9 mouse cellular contexts compared by ENCODE assay signal in the genomic region with DNA sequence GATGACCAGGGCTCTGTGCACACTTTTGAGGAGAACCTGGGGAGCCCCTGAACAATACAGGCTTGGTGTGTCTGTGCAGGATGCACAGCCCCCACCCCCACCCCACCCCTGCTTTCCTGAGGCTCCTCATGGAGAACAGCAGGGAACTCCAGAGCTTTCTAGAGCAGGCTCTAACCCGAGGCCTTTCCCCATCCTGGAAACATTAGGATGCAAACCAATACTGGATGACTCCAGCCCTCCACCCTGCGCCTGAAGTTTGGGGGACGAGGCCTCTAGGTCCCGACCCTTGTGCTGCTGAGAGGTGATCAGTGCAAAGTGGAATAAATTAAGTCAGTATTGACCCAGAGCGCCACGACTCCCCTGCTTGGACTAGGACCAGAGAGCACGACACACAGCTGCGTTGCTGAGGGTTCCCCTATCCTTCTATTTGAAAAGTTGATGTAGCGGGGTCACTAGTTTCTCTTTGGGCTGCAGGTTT. TPM values are rescaled to one million over a fixed set of nuclear protein-coding genes. Genes with fewer than 3 reads are reported as not detected.
A peak's percentile ranks its signal among the peaks of the same experiment; 100 is the strongest.
DNase-seq lines count a peak whose midpoint lies in the region; ATAC-seq and TF ChIP-seq lines count a peak whose summit lies in the region.
"Had no signal": no experiment of that assay in that cellular context is flagged by ENCODE, and none has a peak within 500 bp of the region (broad histone marks: within the 10 kb centered on the region; RNA-seq: fewer than 3 reads in every experiment).

No protein-coding gene starts in this region.

- no peak for TF ChIP-seq POLR2A in heart, adult 2 months (IDR thresholded peaks at IDR 0.05; ENCODE audit: insufficient read depth, low read depth, low read length)

- H3K4me3 ChIP-seq in heart, embryonic 11.5 days (ENCODE audit: low read depth, low read length), result peak overlapping the region; percentile 35
- no peak overlapping the region for H3K4me3 ChIP-seq in heart, adult 2 months
- peak overlapping the region; percentile 91 for H3K4me3 ChIP-seq in E14TG2a.4 (replicated peaks; ENCODE audit: low read length)
- H3K4me3 ChIP-seq in forebrain, embryonic 14.5 days (ENCODE audit: low read depth, low read length), result peak overlapping the region; percentile 5
- H3K4me3 ChIP-seq in liver, embryonic 13.5 days (replicated peaks), result peak overlapping the region; percentile 35
- no peak overlapping the region for H3K4me3 ChIP-seq in layer of hippocampus, adult 2 months

- intact Hi-C loops in heart, adult 2 months (cut with DNase I), result loop anchor here (5.0 kb wide), 1 partner anchor 69 kb away; no protein-coding TSS in a partner anchor

- H3K27me3 ChIP-seq in heart, embryonic 11.5 days (ENCODE audit: control insufficient read depth, insufficient read depth, low read length), result peaks cover 100% of the 10 kb centered on the region
- H3K27me3 ChIP-seq in heart, adult 2 months (ENCODE audit: control insufficient read depth, insufficient read depth, low read length), result peaks cover 44% of the 10 kb centered on the region
- peaks cover 67% of the 10 kb centered on the region for H3K27me3 ChIP-seq in E14TG2a.4 (ENCODE audit: insufficient read depth, low read length)
- H3K27me3 ChIP-seq in forebrain, embryonic 14.5 days (replicated peaks; ENCODE audit: control insufficient read depth, insufficient read depth, low read length), result peaks cover 98% of the 10 kb centered on the region
- peaks cover 100% of the 10 kb centered on the region for H3K27me3 ChIP-seq in liver, embryonic 13.5 days

- H3K79me2 ChIP-seq in heart, adult 2 months (replicated peaks; ENCODE audit: control insufficient read depth, insufficient read depth, low read length), result no peaks in the 10 kb centered on the region

- H3K9me3 ChIP-seq in heart, embryonic 11.5 days (replicated peaks; ENCODE audit: control insufficient read depth, low read length), result no peaks in the 10 kb centered on the region
- H3K9me3 ChIP-seq in E14TG2a.4 (ENCODE audit: low read length), result no peaks in the 10 kb centered on the region
- H3K9me3 ChIP-seq in forebrain, embryonic 14.5 days (replicated peaks; ENCODE audit: control insufficient read depth, low read length), result no peaks in the 10 kb centered on the region
- H3K9me3 ChIP-seq in liver, embryonic 13.5 days (replicated peaks), result no peaks in the 10 kb centered on the region

- no peak for TF ChIP-seq EP300 in heart, adult 2 months (IDR thresholded peaks at IDR 0.05; ENCODE audit: insufficient read depth, low read depth, low read length)

- no peak for DNase-seq in heart, adult 2 months
- DNase-seq in forebrain, embryonic 14.5 days (ENCODE audit: low spot score), result peak; percentile 10
- DNase-seq in liver, embryonic 13.5 days, result no peak
- no peak for DNase-seq in layer of hippocampus, adult 2 months (ENCODE audit: low spot score in 2 of 2)
- DNase-seq in thymus, postnatal 36 days, result no peak
- DNase-seq: adrenal gland, adult 8-10 months had no signal

- no peaks in the 10 kb centered on the region for H3K36me3 ChIP-seq in heart, embryonic 11.5 days (ENCODE audit: control insufficient read depth, insufficient read depth, low read length)
- H3K36me3 ChIP-seq in heart, adult 2 months (ENCODE audit: control insufficient read depth, insufficient read depth, low read length), result no peaks in the 10 kb centered on the region
- peaks cover 50% of the 10 kb centered on the region for H3K36me3 ChIP-seq in E14TG2a.4 (ENCODE audit: insufficient read depth, low read length)
- H3K36me3 ChIP-seq in forebrain, embryonic 14.5 days (ENCODE audit: control insufficient read depth, insufficient read depth, low read length), result no peaks in the 10 kb centered on the region
- no peaks in the 10 kb centered on the region for H3K36me3 ChIP-seq in liver, embryonic 13.5 days

- no peak overlapping the region for H3K9ac ChIP-seq in heart, embryonic 11.5 days (ENCODE audit: low read depth, low read length)
- no peak overlapping the region for H3K9ac ChIP-seq in heart, adult 2 months (ENCODE audit: low read depth, low read length)
- no peak overlapping the region for H3K9ac ChIP-seq in forebrain, embryonic 14.5 days (ENCODE audit: low read length)
- H3K9ac ChIP-seq in liver, embryonic 13.5 days, result no peak overlapping the region

- no peak for ATAC-seq in heart, embryonic 11.5 days (replicated peaks; ENCODE audit: insufficient number of reproducible peaks, low FRiP score, low TSS enrichment)
- no peak for ATAC-seq in forebrain, embryonic 14.5 days
- ATAC-seq in liver, embryonic 13.5 days (ENCODE audit: low read depth), result no peak
- ATAC-seq in granulocyte monocyte progenitor cell, adult 5-6 weeks (replicated peaks; ENCODE audit: poor library complexity, severe bottlenecking), result no peak

- peak overlapping the region; percentile 64 for H3K4me2 ChIP-seq in heart, embryonic 11.5 days
- peak overlapping the region; percentile 28 for H3K4me2 ChIP-seq in forebrain, embryonic 14.5 days (ENCODE audit: low read length)
- peak overlapping the region; percentile 56 for H3K4me2 ChIP-seq in liver, embryonic 13.5 days

- peaks cover 40% of the 10 kb centered on the region for H3K4me1 ChIP-seq in heart, embryonic 11.5 days (ENCODE audit: control insufficient read depth, insufficient read depth, low read length)
- no peaks in the 10 kb centered on the region; the same call in 1 of the 2 replicates for H3K4me1 ChIP-seq in heart, adult 2 months (ENCODE audit: control insufficient read depth, insufficient read depth, low read length)
- peaks cover 85% of the 10 kb centered on the region for H3K4me1 ChIP-seq in E14TG2a.4 (replicated peaks; ENCODE audit: low read depth, low read length)
- H3K4me1 ChIP-seq in forebrain, embryonic 14.5 days (ENCODE audit: control insufficient read depth, insufficient read depth, low read length), result peaks cover 13% of the 10 kb centered on the region
- peaks cover 28% of the 10 kb centered on the region for H3K4me1 ChIP-seq in liver, embryonic 13.5 days (replicated peaks)

- WGBS in heart, embryonic 11.5 days (ENCODE audit: insufficient replicate concordance), result 12% methylated on average over 9 of the region's 9 CpGs
- WGBS in heart, adult 2 months, result 20% methylated on average over 9 of the region's 9 CpGs
- WGBS in forebrain, embryonic 14.5 days, result 2% methylated on average over 9 of the region's 9 CpGs
- 33% methylated on average over 9 of the region's 9 CpGs for WGBS in liver, embryonic 13.5 days (ENCODE audit: insufficient replicate concordance)

- no peak overlapping the region for H3K27ac ChIP-seq in heart, embryonic 11.5 days (ENCODE audit: low read depth, low read length)
- H3K27ac ChIP-seq in heart, adult 2 months, result no peak overlapping the region
- H3K27ac ChIP-seq in forebrain, embryonic 14.5 days (ENCODE audit: low read depth, low read length), result no peak overlapping the region
- H3K27ac ChIP-seq in liver, embryonic 13.5 days, result no peak overlapping the region
- H3K27ac ChIP-seq in layer of hippocampus, adult 2 months, result no peak overlapping the region

- TF ChIP-seq CTCF in heart, adult 2 months (IDR thresholded peaks at IDR 0.05), result no peak
- no peak for TF ChIP-seq CTCF in E14TG2a.4 (conservative IDR thresholded peaks at IDR 0.05; ENCODE audit: low read length)
- TF ChIP-seq CTCF in layer of hippocampus, adult 2 months (conservative IDR thresholded peaks at IDR 0.05), result no peak

RNA-seq across cellular contexts. Expression of a gene that starts 4.4 kb away (rescaled TPM):
- 0.17 and 0.39 TPM in 2 replicates for polyA plus RNA-seq in heart, embryonic 11.5 days (2014; fragmentation: Nextera tagmentation; extraction: Ambion mirVana)
- under 1 TPM; 0.18 to 0.21 TPM for total RNA-seq in heart, adult 2 months (2021)
- polyA plus RNA-seq in heart, adult 2 months (2012; rRNA removed), result 0.12 and 0.14 TPM in 2 replicates
- polyA plus RNA-seq in forebrain, embryonic 14.5 days (2014; fragmentation: Nextera tagmentation; extraction: Ambion mirVana), result 20.3 and 20.7 TPM in 2 replicates
- polyA plus RNA-seq in liver, embryonic 13.5 days (2015; fragmentation: Nextera tagmentation; extraction: Ambion mirVana), result 1.1 and 1.5 TPM in 2 replicates
- total RNA-seq in layer of hippocampus, adult 2 months (2021), result under 1 TPM in 1 of 2 experiments, not detected in 1; 0.31 TPM
- total RNA-seq in granulocyte monocyte progenitor cell, adult 5-6 weeks (2014; fragmentation: Nextera tagmentation), result 1.2 TPM in 1 of 2 replicates, not detected in the other
- total RNA-seq in granulocyte monocyte progenitor cell, adult 5-6 weeks (2017), result 0.47 and 2.7 TPM in 2 replicates
- total RNA-seq: adrenal gland, adult 8-10 months had no signal

Comparison
In these comparisons a context has a peak if more than half of its experiments do, and no peak if none do; other contexts are left out.
1. H3K4me3 ChIP-seq: peak in heart, embryonic 11.5 days (single experiment), E14TG2a.4 (single experiment), forebrain, embryonic 14.5 days (single experiment) and liver, embryonic 13.5 days (single experiment); none in heart, adult 2 months (single experiment) and layer of hippocampus, adult 2 months (single experiment).
2. Peak in every context shown above with its lines, with median percentiles within 50 percentile points of each other: H3K4me2 ChIP-seq.